Mouse (Mus musculus): ENCODE data around the gene Fxyd6. TPM values are rescaled to one million over a fixed set of nuclear protein-coding genes. Genes with fewer than 3 reads are reported as not detected.

The Fxyd6 gene
- total RNA-seq, 1 experiment from 2014 or later: not detected

DNA sequence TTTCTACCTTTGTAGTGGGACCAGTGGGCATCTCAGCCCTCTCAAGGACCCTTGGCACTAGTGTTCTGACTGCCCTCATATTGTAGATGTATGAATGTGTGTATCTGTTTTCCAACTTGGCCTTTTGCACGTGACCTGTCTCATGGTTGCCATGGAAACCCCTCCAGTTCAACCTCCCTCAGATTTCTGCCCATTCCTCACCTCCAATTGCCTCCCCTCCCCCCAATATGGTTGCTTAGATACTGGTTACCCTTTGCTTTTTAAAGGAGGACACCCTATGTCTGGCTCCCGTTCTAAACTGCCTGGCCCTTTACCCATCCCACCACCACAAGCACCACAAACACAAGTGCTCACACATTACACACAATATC, 1.3 kb downstream of the Fxyd6 start:
- ATAC-seq (ENCODE audit: extremely low read depth, insufficient number of reproducible peaks, low FRiP score, poor library complexity, severe bottlenecking): no peak

DNA sequence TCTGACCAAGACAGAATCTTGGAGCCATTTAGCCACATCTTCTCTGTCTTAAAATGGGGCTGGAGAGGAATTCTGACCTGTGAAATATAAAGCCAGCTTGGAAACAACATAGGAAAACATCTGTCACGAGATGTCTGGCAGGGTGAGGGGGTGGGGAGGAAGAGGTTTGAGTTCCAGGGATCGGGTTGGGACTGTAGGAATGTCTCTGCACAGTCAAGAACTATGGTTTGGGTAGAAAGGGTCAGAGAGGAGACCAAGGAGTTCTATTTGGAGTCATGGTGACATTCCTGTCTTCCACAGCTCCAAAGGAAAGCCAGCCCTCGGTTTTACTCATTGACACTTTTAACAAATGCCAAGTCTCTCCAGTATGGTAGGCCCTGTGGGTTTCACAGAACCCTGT, 3.9 kb downstream of the Fxyd6 start:
- ATAC-seq (ENCODE audit: extremely low read depth, insufficient number of reproducible peaks, low FRiP score, poor library complexity, severe bottlenecking): no peak

- no peak for ATAC-seq (ENCODE audit: extremely low read depth, insufficient number of reproducible peaks, low FRiP score, poor library complexity, severe bottlenecking)
Measured at GRCm38 (mm10) chr9:45374988-45375502, 5.1 kb downstream of the Fxyd6 start.

DNA sequence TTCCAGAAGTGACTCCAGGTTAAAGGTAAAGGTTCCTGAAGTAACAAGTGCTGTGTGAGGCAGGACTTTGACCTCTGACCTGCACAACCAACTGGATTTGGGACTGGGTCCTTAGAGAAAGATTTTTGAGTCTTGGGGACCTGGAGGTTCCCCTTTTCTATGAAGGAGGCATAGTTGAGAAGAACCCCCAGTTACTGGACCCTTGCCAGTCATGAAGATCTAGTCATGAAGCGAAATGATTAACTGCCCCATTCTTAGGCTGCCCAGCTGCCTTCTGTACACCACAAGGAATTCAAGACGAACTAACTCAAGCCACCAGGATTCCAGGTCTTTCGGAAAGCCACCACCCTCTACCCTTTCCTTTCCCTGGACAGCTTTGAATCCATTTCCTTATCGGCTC, 6.4 kb downstream of the Fxyd6 start:
- no peak for ATAC-seq (ENCODE audit: extremely low read depth, insufficient number of reproducible peaks, low FRiP score, poor library complexity, severe bottlenecking)

DNA sequence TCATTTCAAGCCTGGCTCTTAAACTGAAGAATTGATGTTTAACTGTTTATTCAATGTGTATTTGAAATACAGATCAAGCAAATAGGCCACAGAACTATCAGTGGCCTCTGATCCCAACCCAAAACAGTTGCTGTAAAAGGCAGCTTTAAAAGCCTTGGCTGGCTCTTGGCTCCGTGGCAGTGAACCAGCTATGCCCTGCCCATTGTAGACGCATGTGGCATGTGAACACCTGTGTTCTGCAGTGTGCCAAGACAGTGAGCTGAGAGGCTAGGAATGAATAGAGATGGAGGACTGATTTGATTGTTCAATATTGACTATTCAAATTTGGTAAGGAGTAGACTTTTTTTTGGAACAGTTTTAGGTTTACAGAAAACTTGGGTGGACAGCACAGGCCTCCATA, 6.9 kb downstream of the Fxyd6 start:
- no peak for ATAC-seq (ENCODE audit: extremely low read depth, insufficient number of reproducible peaks, low FRiP score, poor library complexity, severe bottlenecking)

DNA sequence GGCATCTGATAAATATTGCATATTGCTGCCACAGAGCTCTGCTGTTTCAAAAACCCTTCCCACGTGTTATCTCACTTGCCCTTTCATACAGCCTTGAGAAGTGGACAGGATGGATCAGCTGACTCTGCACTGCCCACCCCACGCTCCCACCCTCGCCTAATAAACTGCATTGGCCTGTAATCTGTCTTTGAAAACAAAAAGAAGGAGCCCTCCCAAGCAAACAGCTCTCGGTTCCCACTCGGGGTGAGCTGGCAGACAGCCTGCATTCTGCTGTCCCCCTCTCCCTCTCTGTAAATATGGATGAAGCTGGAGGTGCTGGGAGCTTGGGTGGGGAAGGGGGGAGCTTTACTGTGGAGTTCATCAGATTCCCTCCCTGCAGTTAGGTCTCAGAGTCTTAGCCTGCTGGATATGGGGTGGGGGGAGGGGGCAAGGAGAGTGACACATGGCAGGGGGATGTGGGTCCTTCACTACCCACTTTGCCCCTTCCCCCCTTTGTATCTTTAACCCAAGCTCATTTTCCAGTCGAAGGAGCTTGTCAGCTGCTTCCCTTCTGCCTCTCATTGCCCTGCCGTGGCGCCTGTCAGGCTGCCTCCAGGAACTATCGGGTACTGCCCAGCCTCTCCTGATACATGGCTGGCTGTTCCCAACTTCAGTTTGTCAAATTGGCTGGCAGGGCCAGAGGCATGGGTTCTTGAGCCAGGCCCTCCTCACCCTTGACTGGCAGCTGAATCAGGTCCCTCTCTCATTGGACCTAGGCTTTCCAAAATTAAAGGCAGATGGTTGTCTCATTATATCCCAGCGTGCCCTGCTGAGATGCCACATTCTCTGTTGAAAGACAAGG, 10.6 kb downstream of the Fxyd6 start:
- no peak for ATAC-seq (ENCODE audit: extremely low read depth, insufficient number of reproducible peaks, low FRiP score, poor library complexity, severe bottlenecking)

DNA sequence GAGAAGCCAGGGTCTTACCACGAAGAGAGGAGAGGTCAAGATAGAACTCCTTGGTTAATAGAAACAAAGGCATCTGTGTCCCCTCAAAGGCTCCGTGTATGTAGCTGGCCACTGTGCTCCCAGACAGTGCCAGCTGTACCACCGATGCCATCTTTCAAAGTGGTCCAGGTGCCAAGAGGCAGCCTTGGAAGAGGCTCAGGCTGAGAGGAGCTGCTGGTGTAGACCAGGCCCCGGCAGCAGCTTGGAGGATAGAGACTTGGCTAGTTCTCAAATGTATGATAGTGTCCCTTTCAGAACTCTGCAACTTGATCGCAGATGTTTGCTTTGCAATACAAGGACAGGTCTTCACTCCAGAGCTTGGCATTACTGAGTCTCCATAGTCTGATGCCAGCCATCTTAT, 12.4 kb downstream of the Fxyd6 start:
- no peak for ATAC-seq (ENCODE audit: extremely low read depth, insufficient number of reproducible peaks, low FRiP score, poor library complexity, severe bottlenecking)

GRCm38 (mm10) chr9:45382834-45383233, 12.8 kb downstream of the Fxyd6 start:
- ATAC-seq (ENCODE audit: extremely low read depth, insufficient number of reproducible peaks, low FRiP score, poor library complexity, severe bottlenecking): no peak

- no peak for ATAC-seq (ENCODE audit: extremely low read depth, insufficient number of reproducible peaks, low FRiP score, poor library complexity, severe bottlenecking)
Measured at GRCm38 (mm10) chr9:45383883-45384282, 13.9 kb downstream of the Fxyd6 start.

DNA sequence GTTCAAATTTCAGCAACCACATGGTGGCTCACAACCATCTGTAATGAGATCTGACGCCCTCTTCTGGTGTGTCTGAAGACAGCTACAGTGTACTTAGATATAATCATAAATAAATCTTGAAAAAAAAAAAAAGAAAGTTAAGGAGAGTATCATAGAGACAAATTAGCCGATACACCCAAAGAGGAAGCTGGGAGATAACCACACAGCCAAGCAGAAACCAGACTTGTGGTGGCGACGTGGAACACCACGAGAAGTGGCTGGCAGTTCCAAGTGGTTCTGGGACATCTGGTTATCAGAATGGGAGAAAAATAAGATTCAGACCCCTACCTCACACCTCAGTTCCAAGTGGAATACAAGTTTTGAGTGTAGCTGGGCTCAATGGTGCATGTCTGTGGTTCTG, 16.7 kb downstream of the Fxyd6 start:
- ATAC-seq (ENCODE audit: extremely low read depth, insufficient number of reproducible peaks, low FRiP score, poor library complexity, severe bottlenecking): no peak

DNA sequence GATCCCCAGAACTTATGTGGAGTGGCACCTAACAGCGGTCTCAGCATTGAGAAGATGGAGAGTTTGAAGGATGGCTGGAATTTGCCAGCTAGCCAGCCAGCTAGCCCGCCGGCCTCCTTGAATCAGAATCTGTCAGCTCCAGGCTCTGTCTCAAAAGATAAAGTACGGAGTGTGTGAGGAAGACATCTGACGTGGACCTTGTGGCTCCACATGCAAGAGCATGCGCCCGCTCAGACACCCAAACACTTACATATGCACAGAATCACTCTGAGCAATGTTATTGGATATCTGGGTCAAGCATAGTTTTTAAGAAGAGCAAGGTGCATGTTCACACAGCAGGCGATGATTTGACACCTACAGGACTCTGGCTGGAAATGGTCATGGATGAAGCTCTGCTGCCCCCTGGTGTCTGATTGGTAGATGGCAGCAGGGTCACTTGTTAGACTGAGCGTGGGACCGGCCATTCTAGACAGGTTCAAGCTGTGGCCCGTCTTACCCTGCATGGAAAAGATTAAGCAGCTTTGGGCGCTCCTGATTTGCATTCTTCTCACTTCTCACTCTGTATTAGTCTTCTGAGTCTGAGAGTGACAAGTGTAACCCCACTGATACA, 18.5 kb downstream of the Fxyd6 start:
- peak; percentile 92 for ATAC-seq (ENCODE audit: extremely low read depth, insufficient number of reproducible peaks, low FRiP score, poor library complexity, severe bottlenecking)

- no peak for ATAC-seq (ENCODE audit: extremely low read depth, insufficient number of reproducible peaks, low FRiP score, poor library complexity, severe bottlenecking)
Measured at GRCm38 (mm10) chr9:45389596-45389995, 19.6 kb downstream of the Fxyd6 start.

DNA sequence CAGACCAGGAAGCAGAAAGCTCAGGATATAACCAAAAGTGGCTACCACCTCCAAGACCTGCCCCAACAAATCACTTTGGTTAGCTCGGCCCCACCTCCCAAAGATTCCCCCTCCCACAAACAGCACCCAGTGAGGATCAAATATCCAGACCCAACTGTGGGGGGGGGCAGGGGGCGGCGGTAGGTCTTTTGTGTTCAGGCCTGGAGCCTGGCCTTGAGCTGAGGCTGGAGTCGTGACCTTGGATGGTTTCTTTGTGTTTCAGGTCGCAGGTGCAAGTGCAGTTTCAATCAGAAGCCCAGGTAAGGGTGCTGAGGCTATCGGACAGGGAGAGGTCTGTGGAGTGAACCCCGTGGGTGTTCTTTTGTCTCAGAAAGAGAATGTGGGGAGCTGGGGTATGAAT, 21.3 kb downstream of the Fxyd6 start:
- ATAC-seq (ENCODE audit: extremely low read depth, insufficient number of reproducible peaks, low FRiP score, poor library complexity, severe bottlenecking): no peak

GRCm38 (mm10) chr9:45395218-45395617, 25.2 kb downstream of the Fxyd6 start:
- no peak for ATAC-seq (ENCODE audit: extremely low read depth, insufficient number of reproducible peaks, low FRiP score, poor library complexity, severe bottlenecking)

DNA sequence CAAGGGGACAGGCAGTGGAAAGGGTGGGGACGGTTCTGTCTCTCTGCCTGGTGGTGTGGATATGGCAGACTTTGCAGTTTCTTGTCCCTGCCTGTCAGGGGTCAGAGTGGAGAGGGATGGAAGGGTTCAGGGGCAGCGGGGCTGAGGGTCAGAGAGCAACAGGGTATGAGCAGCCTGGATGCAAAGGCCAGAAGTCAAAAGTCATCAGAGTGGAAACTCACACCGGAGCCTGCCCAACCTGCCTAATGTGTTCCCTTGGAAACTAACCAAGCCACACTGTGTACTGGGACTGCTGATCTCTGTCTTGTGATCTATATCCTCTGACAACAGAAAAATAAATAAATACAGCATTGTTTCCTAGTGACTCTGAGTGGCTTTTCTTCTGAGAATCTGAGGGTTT, 25.8 kb downstream of the Fxyd6 start:
- no peak for ATAC-seq (ENCODE audit: extremely low read depth, insufficient number of reproducible peaks, low FRiP score, poor library complexity, severe bottlenecking)

- ATAC-seq (ENCODE audit: extremely low read depth, insufficient number of reproducible peaks, low FRiP score, poor library complexity, severe bottlenecking): no peak
Measured at GRCm38 (mm10) chr9:45398336-45398735, 28.4 kb downstream of the Fxyd6 start.

DNA sequence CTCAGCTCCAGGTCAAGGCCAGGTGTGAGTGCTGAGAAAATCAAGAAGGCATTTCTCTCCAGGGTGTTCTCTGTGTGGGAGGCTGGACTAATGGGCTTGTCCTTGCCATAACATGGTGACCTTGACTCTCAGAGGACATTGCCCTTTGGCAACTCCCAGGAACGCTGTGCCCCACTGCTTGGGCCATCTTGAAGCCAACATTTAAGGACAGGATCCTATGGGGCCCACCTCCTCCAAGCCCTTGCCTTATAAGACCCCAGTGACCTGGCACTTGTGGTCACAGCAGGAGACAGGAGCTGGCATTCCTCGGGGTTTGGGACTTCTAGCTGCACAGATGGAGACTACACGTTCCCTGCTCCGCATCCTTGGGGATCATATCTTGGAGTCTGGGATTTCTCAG, 29.4 kb downstream of the Fxyd6 start, which contains the start of gene Fxyd2:
Fxyd2 (plus strand) TSS at position 236 of the 400 bp plus-strand sequence.
- ATAC-seq (ENCODE audit: extremely low read depth, insufficient number of reproducible peaks, low FRiP score, poor library complexity, severe bottlenecking): no peak

GRCm38 (mm10) chr9:45401851-45402250, 31.9 kb downstream of the Fxyd6 start:
- ATAC-seq (ENCODE audit: extremely low read depth, insufficient number of reproducible peaks, low FRiP score, poor library complexity, severe bottlenecking): no peak

GRCm38 (mm10) chr9:45402957-45403356, 33.0 kb downstream of the Fxyd6 start:
- no peak for ATAC-seq (ENCODE audit: extremely low read depth, insufficient number of reproducible peaks, low FRiP score, poor library complexity, severe bottlenecking)

- ATAC-seq (ENCODE audit: extremely low read depth, insufficient number of reproducible peaks, low FRiP score, poor library complexity, severe bottlenecking): no peak
Measured at GRCm38 (mm10) chr9:45405694-45406093, 35.7 kb downstream of the Fxyd6 start.
